Mouse (Mus musculus) heart, adult 2 months (tissue): ENCODE measurements around the gene Rpl31. TPM values are rescaled to one million over a fixed set of nuclear protein-coding genes. Genes with fewer than 3 reads are reported as not detected.

ENCODE experiments used
- DNase-seq, 2 experiments: peaks; one replicate each; pipeline ENCODE4 v3.0.0; 2021
- H3K27ac ChIP-seq: fragments of 200-600 bp; 2 replicates; pipeline ENCODE4 v1.8.1; 2022
- H3K27me3 ChIP-seq: fragments of 200-500 bp; 2 replicates; pipeline ENCODE4 v1.6.1; 2012; ENCODE audit warnings: mild to moderate bottlenecking, low read length, inconsistent platforms, mixed read lengths; ENCODE audit not compliant: control insufficient read depth, insufficient read depth
- H3K36me3 ChIP-seq: fragments of 200-500 bp; 2 replicates; pipeline ENCODE4 v1.6.1; 2012; ENCODE audit warnings: low read length, inconsistent platforms; ENCODE audit not compliant: control insufficient read depth, insufficient read depth
- H3K4me1 ChIP-seq: fragments of 200-500 bp; 2 replicates; pipeline ENCODE4 v1.6.1; 2011; ENCODE audit warnings: low read length; ENCODE audit not compliant: control insufficient read depth, insufficient read depth
- H3K4me3 ChIP-seq: fragments of 200-600 bp; 2 replicates; pipeline ENCODE4 v1.8.1; 2022
- H3K79me2 ChIP-seq: fragments of 200-500 bp; replicated peaks from 2 replicates; pipeline ENCODE4 v1.6.1; 2012; ENCODE audit warnings: mild to moderate bottlenecking, inconsistent platforms, low read length, moderate library complexity, mixed read lengths; ENCODE audit not compliant: control insufficient read depth, insufficient read depth
- H3K9ac ChIP-seq: fragments of 200-500 bp; 2 replicates; pipeline ENCODE4 v1.6.1; 2012; ENCODE audit warnings: low read depth, mild to moderate bottlenecking, control low read depth, inconsistent platforms, low read length, mixed read lengths
- CTCF ChIP-seq: fragments of 200-600 bp; IDR thresholded peaks from 2 replicates; pipeline ENCODE4 v1.8.1; 2022; ENCODE audit warnings: antibody characterized with exemption, mild to moderate bottlenecking, moderate library complexity
- EP300 ChIP-seq: fragments of 200-500 bp; IDR thresholded peaks from 2 replicates; pipeline ENCODE4 v1.6.1; 2011; ENCODE audit warnings: low read depth, low read length, control low read depth; ENCODE audit not compliant: insufficient read depth
- POLR2A ChIP-seq: fragments of 200-500 bp; IDR thresholded peaks from 2 replicates; pipeline ENCODE4 v1.6.1; 2011; ENCODE audit warnings: mild to moderate bottlenecking, low read depth, low read length, control low read depth; ENCODE audit not compliant: insufficient read depth
- WGBS: fragments of 180-500 bp; shearing (Covaris S2); methylation state at CpG from one replicate; pipeline ENCODE4 v1.1.7; 2018; 5-methylcytosine and 5-hydroxymethylcytosine counted together
- intact Hi-C: fragments of 180-260 bp; cut with DNase I; formaldehyde crosslinking; loops from one replicate; pipeline ENCODE4 v1.15.1; 2025
- polyA plus RNA-seq: library from polyadenylated mRNA; depleted of rRNA; stranded (reverse); fragments of >200 nt; gene quantifications from 2 replicates; pipeline ENCODE4 v1.2.3, GENCODE M21; 2012
- total RNA-seq, 2 experiments: library from RNA; stranded (reverse); gene quantifications; 2 replicates each; pipeline ENCODE4 v1.2.3; 2021

The Rpl31 gene
- total and polyA plus RNA-seq, 3 experiments, result 153 to 615 (median 513) TPM

DNA sequence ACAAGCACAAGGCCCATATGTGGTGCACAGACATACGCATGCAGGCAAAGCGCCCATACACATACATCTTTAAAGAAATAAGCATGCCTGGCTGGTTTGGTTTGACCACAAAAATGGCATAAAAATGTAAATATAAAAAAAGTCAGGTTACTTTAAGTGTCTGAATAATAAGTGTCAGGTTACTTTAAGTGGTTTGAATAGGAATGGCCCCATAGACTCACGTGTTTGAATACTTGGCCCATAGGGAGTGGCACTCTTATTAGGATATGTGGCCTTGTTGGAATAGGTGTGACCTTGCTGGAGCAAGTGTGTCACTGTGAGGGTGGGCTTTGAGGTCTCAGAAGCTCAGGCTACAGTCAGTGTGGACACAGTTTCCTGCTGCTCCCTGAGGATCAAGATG lies 27.0 kb downstream of the Rpl31 start:
- no peaks in the 10 kb centered on the region for H3K27me3 ChIP-seq
- H3K4me3 ChIP-seq, result no peak overlapping the region
- TF ChIP-seq POLR2A (no peak), CTCF (no peak), EP300 (no peak)
- no peak for DNase-seq
- H3K79me2 ChIP-seq, result no peaks in the 10 kb centered on the region
- intact Hi-C loops, result no loop called here
- H3K9ac ChIP-seq, result no peak overlapping the region
- peaks cover 5% of the 10 kb centered on the region for H3K4me1 ChIP-seq
- WGBS, result 90% methylated on average over 3 of the region's 3 CpGs
- H3K27ac ChIP-seq, result no peak overlapping the region; the same call in 1 of the 2 replicates
- H3K36me3 ChIP-seq, result no peaks in the 10 kb centered on the region

DNA sequence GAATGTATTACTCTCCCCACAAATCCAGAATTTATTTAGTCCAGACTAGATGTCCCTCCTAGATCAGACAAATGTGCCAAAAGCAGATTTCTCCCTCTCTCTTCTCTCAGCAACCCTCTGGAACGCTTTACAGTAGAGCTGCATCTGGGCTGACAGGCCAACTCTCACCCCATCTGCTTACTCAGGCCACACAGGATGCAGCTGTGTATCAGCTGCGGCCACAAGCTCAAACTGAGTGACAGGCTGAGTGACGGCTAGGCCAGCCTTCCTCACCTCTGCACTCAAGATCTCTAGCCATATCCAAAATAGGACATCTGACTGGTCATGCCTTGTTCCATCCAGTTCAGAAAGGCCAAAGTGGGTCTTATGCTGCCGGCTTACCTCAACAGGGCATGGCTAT lies 28.7 kb downstream of the Rpl31 start:
- Histone ChIP-seq H3K9ac (no peak overlapping the region), H3K36me3 (no peaks in the 10 kb centered on the region), H3K4me1 (peaks cover 5% of the 10 kb centered on the region), H3K27ac (no peak overlapping the region), H3K4me3 (no peak overlapping the region), H3K79me2 (no peaks in the 10 kb centered on the region), H3K27me3 (no peaks in the 10 kb centered on the region)
- peak in 1 of 2 experiments; percentile 22 for DNase-seq
- WGBS, result 39% methylated on average over 4 of the region's 4 CpGs
- TF ChIP-seq EP300 (no peak), POLR2A (no peak), CTCF (no peak)
- intact Hi-C loops, result no loop called here

DNA sequence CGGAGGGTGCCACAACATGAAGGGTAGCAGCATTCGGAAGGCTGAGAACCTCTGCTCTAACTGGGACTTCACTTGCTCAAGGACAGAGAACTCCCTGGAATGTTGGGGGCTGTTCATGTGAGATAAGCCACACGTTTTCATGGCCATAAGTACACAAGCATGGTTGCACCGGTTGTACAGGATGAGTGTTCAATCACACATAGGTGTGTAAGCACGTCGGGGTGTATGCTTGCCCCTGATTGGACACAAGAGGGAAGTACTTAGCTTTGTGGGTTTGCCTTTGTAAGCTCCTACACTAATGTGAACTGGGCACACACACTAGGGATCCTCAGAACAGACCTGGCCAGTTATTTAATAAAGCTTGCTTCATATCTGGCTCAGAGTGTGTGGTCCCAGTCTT lies 30.6 kb downstream of the Rpl31 start:
- intact Hi-C loops, result no loop called here
- Histone ChIP-seq H3K4me3 (no peak overlapping the region), H3K27ac (no peak overlapping the region), H3K27me3 (no peaks in the 10 kb centered on the region), H3K79me2 (no peaks in the 10 kb centered on the region), H3K4me1 (peaks cover 5% of the 10 kb centered on the region), H3K9ac (no peak overlapping the region), H3K36me3 (no peaks in the 10 kb centered on the region)
- no peak for TF ChIP-seq EP300
- TF ChIP-seq POLR2A, result no peak
- no peak for TF ChIP-seq CTCF
- WGBS, result 90% methylated on average over 6 of the region's 6 CpGs
- no peak for DNase-seq

DNA sequence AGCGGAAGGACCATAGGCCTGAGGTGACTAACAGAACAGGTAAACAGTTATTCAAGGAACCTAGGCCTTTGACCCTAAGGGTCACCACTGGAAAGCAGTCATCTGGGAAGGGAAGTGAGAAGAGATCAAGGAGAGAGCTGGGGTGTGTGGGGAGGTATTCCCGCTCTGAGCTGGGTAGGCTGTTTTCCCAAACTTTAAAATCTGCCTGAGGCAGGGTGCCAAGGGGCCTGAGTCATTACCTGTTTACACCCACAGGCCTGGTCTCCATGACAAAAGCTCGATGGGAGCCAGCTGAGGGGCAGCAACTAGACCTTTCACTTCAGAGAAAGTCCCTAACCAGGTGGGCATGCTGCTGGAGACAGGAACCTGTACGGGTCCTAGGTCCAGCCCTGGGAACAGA lies 31.6 kb downstream of the Rpl31 start:
- no peak overlapping the region for H3K4me3 ChIP-seq
- no peak overlapping the region for H3K27ac ChIP-seq
- peaks cover 4% of the 10 kb centered on the region for H3K4me1 ChIP-seq
- H3K79me2 ChIP-seq, result no peaks in the 10 kb centered on the region
- intact Hi-C loops, result no loop called here
- H3K36me3 ChIP-seq, result no peaks in the 10 kb centered on the region
- WGBS, result 63% methylated on average over 4 of the region's 4 CpGs
- H3K27me3 ChIP-seq, result no peaks in the 10 kb centered on the region
- no peak overlapping the region for H3K9ac ChIP-seq
- DNase-seq, result peak; percentile 32 to 50
- TF ChIP-seq CTCF, result no peak
- no peak for TF ChIP-seq POLR2A
- no peak for TF ChIP-seq EP300

DNA sequence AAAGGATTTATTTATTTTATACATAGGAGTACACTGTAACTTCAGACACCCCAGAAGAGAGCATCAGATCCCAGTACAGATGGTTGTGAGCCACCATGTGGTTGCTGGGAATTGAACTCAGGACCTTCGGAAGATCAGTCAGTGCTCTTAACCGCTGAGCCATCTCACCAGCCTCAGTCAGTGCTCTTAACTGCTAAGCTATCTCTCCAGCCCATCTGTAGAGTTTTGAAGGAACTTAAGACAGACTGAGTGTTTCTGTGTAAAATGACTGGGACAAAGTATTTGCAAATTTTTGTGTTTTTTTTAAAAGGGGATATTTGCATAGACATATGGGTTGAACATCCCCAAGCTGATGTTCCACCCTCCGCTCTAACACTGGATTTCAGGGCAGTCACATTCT lies 32.5 kb downstream of the Rpl31 start:
- H3K27ac ChIP-seq, result no peak overlapping the region
- TF ChIP-seq EP300 (no peak), CTCF (no peak), POLR2A (no peak)
- WGBS, result 96% methylated on average over 3 of the region's 3 CpGs
- H3K9ac ChIP-seq, result no peak overlapping the region
- DNase-seq, result no peak
- H3K4me3 ChIP-seq, result no peak overlapping the region
- H3K79me2 ChIP-seq, result no peaks in the 10 kb centered on the region
- H3K4me1 ChIP-seq, result peaks cover 4% of the 10 kb centered on the region
- no peaks in the 10 kb centered on the region for H3K27me3 ChIP-seq
- no peaks in the 10 kb centered on the region for H3K36me3 ChIP-seq
- intact Hi-C loops, result no loop called here

DNA sequence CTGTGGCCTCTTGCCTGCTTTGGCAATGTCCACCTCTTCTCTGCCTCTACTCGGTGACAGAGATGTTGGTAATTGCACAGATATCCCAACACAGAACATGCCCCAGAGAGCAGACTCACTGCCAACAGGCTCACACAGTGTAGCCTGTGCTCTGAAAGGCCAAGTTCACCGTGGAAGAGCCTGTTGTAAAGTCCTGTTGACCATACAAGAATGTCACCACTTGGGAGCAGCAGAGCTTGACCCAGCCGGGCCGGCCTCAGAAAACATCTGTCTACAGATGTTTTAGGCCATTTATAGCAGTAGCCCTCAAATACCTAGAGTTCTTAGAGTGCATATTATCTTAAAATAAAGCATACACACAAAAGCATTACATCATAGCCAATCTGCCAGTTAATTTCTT lies 39.5 kb downstream of the Rpl31 start:
- intact Hi-C loops, result no loop called here
- Histone ChIP-seq H3K36me3 (no peaks in the 10 kb centered on the region), H3K9ac (no peak overlapping the region), H3K27ac (no peak overlapping the region), H3K79me2 (no peaks in the 10 kb centered on the region), H3K27me3 (no peaks in the 10 kb centered on the region), H3K4me1 (peaks cover 2% of the 10 kb centered on the region; the same call in 1 of the 2 replicates), H3K4me3 (no peak overlapping the region)
- 30% methylated on average over 4 of the region's 4 CpGs for WGBS
- DNase-seq, result no peak
- TF ChIP-seq POLR2A (no peak), CTCF (peak; percentile 68)
